Mouse (Mus musculus) T-helper 17 cell (primary cell): ENCODE measurements around the gene Vps25.

Experiments
- in situ Hi-C, 2 experiments: fragments of 300-600 bp; cut with MboI, MseI; formaldehyde crosslinking; loops; 1 replicate in 1 of 2; 2 replicates in 1 of 2; pipeline ENCODE4 v1.15.1; 2025; ENCODE audit warnings: high pct_unique_total_duplicates in 2 of 2

The Vps25 gene

GRCm38 (mm10) chr11:101253613-101254389, at the start of gene Vps25:
Vps25 (plus strand) TSS chr11:101253707.
- in situ Hi-C loops = no loop called here

- in situ Hi-C loops = loop anchor here in 1 of 2 experiments (5.0 kb wide), 1 partner anchor 35 kb away; the partner anchor contains the start of gene Ramp2
Measured at GRCm38 (mm10) chr11:101211970-101212369, 41.5 kb upstream of the Vps25 start.

GRCm38 (mm10) chr11:101216936-101217335, 36.6 kb upstream of the Vps25 start:
- in situ Hi-C loops = no loop called here

DNA sequence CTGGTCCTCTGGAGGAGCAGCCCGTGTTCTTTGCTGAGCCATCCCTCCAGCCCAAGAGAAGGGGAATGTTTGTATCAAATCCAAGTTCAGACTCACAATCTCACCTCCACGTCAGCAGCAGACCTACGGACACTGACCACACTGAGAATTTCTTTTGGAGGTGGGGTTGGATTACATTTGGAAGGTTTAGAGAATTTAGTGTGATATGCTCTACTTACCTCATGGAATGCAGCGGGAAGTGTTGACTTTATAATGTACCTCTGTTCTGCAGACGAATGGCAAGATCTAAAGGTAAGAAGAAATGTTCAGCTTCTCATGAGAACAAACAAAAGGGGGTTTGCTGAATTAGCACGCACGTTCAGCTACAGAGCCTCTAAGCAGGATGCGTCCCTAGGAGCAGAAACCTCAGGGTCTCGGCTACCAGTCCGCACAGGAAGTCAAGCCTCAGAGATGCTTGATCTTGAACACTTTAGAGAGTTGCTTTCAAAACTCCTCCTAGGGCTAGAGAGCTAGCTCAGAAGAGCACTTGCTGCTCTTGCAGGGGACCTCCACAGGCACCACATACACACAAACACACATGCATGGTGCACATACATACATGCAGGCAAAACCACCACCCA, 35.0 kb upstream of the Vps25 start:
- in situ Hi-C loops = no loop called here

GRCm38 (mm10) chr11:101220853-101221252, 32.7 kb upstream of the Vps25 start:
- in situ Hi-C loops = no loop called here

DNA sequence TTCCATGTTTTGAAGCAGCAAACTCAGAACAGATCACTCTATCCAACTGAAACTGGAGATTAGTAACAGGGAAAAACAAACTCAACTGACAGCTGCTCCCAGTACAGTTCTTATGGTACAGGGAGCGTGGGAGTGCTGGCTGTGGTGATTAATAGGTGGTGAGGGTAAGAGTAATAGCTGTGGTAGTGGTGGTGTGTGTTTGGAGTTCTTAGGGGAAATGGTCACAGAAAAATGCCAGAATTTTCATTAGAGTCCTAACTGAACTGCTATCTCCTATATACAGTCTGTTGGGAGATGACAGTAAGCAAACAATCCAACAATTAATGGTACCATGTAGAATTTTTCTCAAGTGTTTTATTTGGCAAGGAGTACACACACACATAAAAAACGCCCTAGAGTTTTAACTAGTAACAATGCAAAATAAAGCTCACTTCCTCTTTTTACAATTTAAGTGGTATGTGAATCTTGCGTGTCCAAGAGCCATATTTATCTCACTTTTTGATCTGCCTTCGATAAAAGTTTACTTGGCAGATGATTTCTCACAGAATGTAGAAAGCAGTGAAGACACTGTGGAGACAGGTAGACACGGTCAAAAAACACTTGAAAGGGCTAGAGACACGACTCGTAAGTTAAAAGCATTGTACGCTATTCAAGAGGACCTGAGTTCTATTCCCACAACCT, 32.1 kb upstream of the Vps25 start:
- in situ Hi-C loops = no loop called here

- in situ Hi-C loops = no loop called here
Measured at GRCm38 (mm10) chr11:101224337-101224736, 29.2 kb upstream of the Vps25 start.

DNA sequence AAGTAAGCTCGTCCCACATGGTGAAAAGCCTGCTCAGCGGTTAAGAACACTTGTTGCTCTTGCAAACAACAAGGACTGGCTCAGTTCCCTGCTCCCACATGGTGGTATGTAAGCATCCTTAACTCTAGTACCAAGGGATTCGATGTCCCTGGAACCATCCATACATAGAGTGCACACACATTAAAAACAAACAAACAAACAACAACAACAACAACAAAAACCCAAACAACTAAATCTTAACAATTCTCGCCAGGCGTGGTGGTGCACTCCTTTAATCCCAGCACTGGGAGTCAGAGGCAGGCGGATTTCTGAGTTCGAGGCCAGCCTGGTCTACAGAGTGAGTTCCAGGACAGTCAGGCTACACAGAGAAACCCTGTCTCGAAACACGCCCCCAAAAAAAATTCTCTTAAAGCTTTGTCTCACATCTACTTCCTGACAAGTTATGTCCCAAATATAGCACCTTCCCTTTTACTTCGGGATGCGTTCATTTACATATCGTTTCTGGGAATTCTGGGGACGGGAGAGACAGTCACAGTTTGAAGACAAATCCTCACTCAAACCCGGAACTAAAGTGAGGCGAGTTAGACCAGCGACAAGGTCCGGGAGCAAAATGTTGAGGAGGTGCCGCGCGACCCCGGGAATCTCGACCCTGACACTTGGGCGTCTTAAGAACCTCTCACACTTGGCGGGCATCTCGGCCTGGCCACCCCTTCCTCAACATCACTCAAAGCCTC, 28.0 kb upstream of the Vps25 start:
- in situ Hi-C loops = no loop called here

DNA sequence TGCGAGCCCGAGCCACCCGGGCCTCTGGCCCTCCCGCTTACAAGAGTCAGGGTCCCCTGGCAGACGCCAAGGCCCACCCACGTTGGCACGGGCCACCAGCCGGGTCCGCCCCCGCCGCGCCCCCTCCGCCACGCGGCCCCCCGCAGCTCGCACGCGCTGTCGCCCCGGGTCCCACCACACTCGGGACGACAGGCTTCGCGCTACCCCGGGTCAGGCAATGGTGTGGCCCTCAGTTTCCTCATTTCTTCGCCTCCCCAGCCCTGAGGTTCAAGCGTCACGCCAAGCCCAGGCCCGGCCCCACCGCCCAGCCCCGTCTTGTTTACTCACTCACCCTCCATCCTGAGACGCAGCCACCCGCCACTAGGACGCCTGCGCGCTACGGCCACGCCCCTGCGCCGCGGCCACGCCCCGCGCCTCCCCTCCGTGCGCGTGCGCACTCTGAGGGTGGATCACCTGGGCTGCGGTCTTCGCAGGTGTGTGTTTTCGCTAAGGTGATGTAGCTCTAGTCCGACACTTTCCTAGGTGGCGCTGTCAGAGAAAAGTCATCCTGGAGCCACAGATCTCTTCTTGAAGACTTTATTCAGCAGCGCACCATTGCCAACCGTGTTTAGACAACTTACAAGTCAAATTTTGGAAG, 27.3 kb upstream of the Vps25 start, which contains the start of gene Ezh1:
TSS of gene Ezh1 (minus strand) at position 399 of the 637 bp plus-strand sequence.
- in situ Hi-C loops = no loop called here

GRCm38 (mm10) chr11:101229361-101229900, 24.1 kb upstream of the Vps25 start:
- in situ Hi-C loops = no loop called here

DNA sequence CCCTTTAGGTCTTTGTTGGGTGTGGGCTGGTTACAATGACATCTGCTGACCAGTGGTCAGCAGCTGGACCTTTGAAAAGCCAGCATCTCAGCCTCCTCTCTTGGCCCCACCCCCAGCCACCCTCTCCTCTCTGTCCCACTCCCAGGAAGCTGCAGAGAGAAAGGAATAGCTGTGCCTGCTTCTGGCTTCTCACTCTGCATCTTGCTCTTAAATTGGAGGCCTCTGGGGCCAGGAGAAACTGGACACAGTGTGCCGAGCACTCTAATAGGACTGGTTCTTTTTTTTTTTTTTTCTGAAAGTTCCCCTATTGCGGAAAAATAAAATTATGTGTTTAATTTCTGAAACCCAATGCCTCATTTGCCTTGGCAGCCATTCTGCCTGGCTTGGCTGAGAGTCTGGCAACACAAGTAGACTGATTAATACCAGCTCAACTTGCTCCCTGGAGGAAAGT, 23.4 kb upstream of the Vps25 start:
- in situ Hi-C loops = no loop called here

GRCm38 (mm10) chr11:101230526-101230925, 23.0 kb upstream of the Vps25 start:
- in situ Hi-C loops = no loop called here

DNA sequence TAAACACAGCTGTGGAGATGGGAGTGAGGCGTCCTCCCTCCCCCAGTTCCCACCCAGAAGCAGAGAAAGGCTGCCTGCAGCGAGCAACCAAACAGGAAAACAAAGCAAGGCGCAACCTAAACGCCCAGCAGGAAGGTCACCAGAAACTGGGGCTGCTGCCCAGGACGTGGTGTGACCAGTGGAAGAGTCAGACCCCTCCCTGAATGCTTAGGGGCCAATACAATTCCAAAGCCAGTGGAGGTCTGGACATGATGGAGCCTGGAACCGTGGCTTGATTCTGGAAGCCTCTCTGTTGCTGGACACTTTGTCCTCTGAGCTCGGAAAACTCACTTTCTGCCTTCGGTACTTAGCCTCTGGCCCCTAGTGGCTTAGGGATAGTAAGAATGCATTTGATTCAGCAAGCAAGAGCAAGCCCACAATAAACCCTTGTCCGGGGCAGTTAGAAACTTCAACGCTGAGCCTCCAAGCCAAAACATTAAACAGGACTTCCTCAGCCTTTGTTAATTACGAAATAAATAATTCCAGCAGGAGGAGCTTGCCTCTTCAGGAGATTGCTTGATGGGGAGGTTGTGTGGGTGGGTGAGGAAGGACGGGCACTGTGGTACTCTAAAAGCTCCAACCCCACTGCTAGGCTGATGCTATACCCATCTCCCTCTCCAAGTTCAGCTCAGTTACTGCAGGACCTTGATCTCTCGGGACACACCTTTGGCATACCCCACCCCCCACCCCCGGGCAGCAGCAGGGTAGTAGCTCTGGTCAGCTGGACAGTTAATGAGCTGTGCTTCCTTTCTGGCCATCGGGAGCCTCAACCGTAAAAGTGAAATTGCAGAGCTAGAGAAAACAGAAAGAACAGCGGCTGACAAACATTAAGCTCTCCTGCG, 22.3 kb upstream of the Vps25 start:
- in situ Hi-C loops = no loop called here

GRCm38 (mm10) chr11:101232010-101232839, 21.3 kb upstream of the Vps25 start:
- in situ Hi-C loops = no loop called here

- in situ Hi-C loops = no loop called here
Measured at GRCm38 (mm10) chr11:101233240-101233639, 20.3 kb upstream of the Vps25 start.

DNA sequence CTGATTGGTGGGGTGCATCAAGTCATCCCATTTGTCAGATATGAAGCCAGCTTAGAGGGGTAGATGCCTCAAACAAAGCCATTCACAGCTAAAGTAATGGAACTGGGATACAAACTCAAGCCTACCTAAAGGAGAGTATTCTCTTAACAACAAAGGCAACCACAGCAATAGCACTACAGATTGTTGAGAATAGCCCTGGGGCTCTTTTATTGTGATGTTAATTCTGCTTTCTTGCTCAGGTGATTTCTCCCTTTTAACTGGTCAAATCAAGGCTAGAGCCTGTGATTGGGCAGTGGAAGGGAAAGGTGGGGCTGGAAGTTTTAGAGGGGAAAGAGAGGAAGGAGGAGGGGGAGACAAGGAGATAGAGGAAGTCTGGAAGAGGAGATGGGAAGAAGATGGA, 19.4 kb upstream of the Vps25 start:
- in situ Hi-C loops = no loop called here

- in situ Hi-C loops = no loop called here
Measured at GRCm38 (mm10) chr11:101235429-101235828, 18.1 kb upstream of the Vps25 start.

DNA sequence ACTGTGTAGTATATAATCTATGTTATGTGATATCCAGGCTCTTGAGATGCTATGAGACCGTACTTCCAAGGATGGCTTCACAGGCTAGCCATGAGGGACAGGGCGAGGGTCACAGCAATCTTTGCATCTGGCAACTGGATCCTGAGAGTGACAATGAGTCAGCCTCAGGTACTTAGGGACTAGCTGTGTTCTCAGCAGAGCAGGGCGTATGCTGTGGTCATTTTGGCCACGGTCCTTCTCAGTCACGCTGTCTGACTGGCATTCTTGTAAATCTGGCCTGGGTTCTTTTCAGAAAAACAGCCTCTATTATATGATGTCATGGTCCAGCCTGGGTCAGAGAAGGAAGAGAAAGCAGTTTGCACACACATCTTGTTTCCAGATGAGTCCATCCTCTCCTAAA, 16.7 kb upstream of the Vps25 start:
- in situ Hi-C loops = no loop called here

GRCm38 (mm10) chr11:101238071-101238647, 15.3 kb upstream of the Vps25 start:
- in situ Hi-C loops = no loop called here
